Mouse (Mus musculus) bone marrow, adult 2 months (tissue): ENCODE measurements around the gene Lypd4.

ENCODE experiments used
- CTCF ChIP-seq: fragments of 200-500 bp; IDR thresholded peaks from 2 replicates; pipeline ENCODE4 v1.5.1; 2011; ENCODE audit warnings: low read length, control low read depth; ENCODE audit not compliant: control insufficient read depth, insufficient read depth
- POLR2A ChIP-seq: fragments of 200-500 bp; IDR thresholded peaks from 2 replicates; pipeline ENCODE4 v1.6.1; 2011; ENCODE audit warnings: low read depth, mild to moderate bottlenecking, control low read depth, low read length, borderline replicate concordance; ENCODE audit not compliant: control insufficient read depth

GRCm38 (mm10) chr7:24918763-24919323, 49.1 kb upstream of the Lypd4 start:
- TF ChIP-seq CTCF (no peak), POLR2A (no peak)
